Mouse (Mus musculus): ENCODE data around the gene Ubap2.
A peak's percentile ranks its signal among the peaks of the same experiment; 100 is the strongest.

- TF ChIP-seq EP300 (IDR thresholded peaks at IDR 0.05; ENCODE audit: low read depth in 1 of 2, low read length in 2 of 2) (peak in 1 of 2 experiments; percentile 51; a peak in 2 of 4 replicates), CTCF (IDR thresholded peaks at IDR 0.05 in 2 of 3, conservative IDR thresholded peaks at IDR 0.05 in 1 of 3; ENCODE audit: control insufficient read depth in 1 of 3, insufficient read depth in 1 of 3, low read depth in 2 of 3, low read length in 3 of 3, poor library complexity in 1 of 3, severe bottlenecking in 1 of 3) (no peak), MAFK (IDR thresholded peaks at IDR 0.05; ENCODE audit: borderline replicate concordance, low read depth, low read length) (no peak), ETS1 (IDR thresholded peaks at IDR 0.05; ENCODE audit: low read depth, low read length) (peak; percentile 45; the same call in 1 of the 2 replicates), GABPA (IDR thresholded peaks at IDR 0.05; ENCODE audit: low read depth, low read length) (no peak)
Observed at GRCm38 (mm10) chr4:41310567-41311563, 35.9 kb upstream of the Ubap2 start.

All from MEL (cell line).